In the genomic region with DNA sequence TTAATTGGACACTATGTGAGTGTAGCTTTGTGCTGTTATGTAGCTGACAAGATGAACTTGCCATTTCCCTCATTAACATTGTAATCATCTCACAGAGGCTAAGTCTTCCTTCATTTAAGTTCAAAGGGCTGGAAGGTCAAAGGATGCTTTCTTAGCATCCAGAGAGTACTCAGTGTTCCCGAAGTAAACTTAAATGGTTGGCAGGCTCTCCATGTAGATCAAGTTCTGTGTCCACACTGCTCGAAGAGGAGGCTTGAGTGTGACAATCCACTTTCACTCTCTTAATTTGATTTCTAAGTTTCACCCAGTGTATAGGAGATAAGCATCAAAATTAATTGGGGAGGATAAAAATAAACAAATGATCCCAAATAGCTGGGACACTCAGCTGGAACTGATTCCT, we compare ENCODE assay signal across 17 mouse cellular contexts. TPM values are rescaled to one million over a fixed set of nuclear protein-coding genes. Genes with fewer than 3 reads are reported as not detected.
"Had no signal": no experiment of that assay in that cellular context is flagged by ENCODE, and none has a peak within 500 bp of the region (broad histone marks: within the 10 kb centered on the region; RNA-seq: fewer than 3 reads in every experiment).

No protein-coding gene starts in this region.

- H3K4me1 ChIP-seq: megakaryocyte, embryonic 14.5 days; midbrain, embryonic 13.5 days; midbrain, embryonic 15.5 days; neural tube, embryonic 12.5 days; stomach, embryonic 15.5 days had no signal

- H3K27me3 ChIP-seq: lung, embryonic 15.5 days; megakaryocyte, embryonic 14.5 days; midbrain, embryonic 13.5 days; midbrain, embryonic 15.5 days; neural tube, embryonic 12.5 days; stomach, embryonic 15.5 days had no signal

- H3K27ac ChIP-seq: lung, embryonic 15.5 days; macrophage; midbrain, embryonic 13.5 days; midbrain, embryonic 15.5 days; neural tube, embryonic 12.5 days; stomach, embryonic 15.5 days; stomach, postnatal 0 days had no signal

- H3K4me3 ChIP-seq: lung, embryonic 15.5 days; megakaryocyte, embryonic 14.5 days; midbrain, embryonic 13.5 days; midbrain, embryonic 15.5 days; neural tube, embryonic 12.5 days; stomach, embryonic 15.5 days had no signal

- H3K9me3 ChIP-seq: lung, embryonic 15.5 days; megakaryocyte, embryonic 14.5 days; midbrain, embryonic 13.5 days; midbrain, embryonic 15.5 days; neural tube, embryonic 12.5 days; stomach, embryonic 15.5 days had no signal

- DNase-seq: lung, adult 2 months; lung, postnatal 14 days; lung, postnatal 36 days; right cerebral cortex, postnatal 14 days; thymus, adult 2 months; thymus, postnatal 25 days; thymus, postnatal 4 days had no signal

- ATAC-seq: lung, postnatal 0 days; midbrain, embryonic 13.5 days; midbrain, embryonic 15.5 days had no signal

- H3K36me3 ChIP-seq: lung, embryonic 15.5 days; midbrain, embryonic 13.5 days; midbrain, embryonic 15.5 days; neural tube, embryonic 12.5 days; stomach, embryonic 15.5 days had no signal

- H3K4me2 ChIP-seq: lung, embryonic 15.5 days; midbrain, embryonic 11.5 days; midbrain, embryonic 13.5 days; midbrain, embryonic 15.5 days; neural tube, embryonic 12.5 days; stomach, embryonic 15.5 days had no signal

- H3K9ac ChIP-seq: lung, embryonic 15.5 days; midbrain, embryonic 13.5 days; midbrain, embryonic 15.5 days; neural tube, embryonic 12.5 days; stomach, embryonic 15.5 days had no signal

RNA-seq across cellular contexts. Expression of a gene that starts 23.6 kb away (rescaled TPM):
- polyA plus RNA-seq: macrophage had no signal
